ENCODE assay signal across 9 mouse cellular contexts in the genomic region with DNA sequence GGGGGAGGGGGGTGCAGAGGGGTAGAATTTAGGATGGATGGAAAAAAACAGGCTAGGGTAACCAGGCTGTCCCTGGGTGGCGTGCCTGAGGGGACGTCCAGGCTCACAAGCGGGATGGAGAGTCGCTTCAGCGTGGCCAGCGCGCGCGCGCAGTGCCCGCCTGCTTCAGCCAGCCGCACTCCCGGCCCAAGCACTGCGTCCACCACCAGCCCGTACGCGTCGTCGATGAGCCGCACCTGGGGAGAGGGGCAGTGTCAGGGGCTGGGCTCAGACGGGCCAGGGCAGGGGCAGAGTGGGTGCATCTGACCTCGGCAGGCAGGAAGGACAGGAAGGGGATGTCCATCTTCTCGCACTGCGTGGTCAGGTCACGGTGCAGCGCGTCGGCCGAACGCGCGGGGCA. TPM values are rescaled to one million over a fixed set of nuclear protein-coding genes. Genes with fewer than 3 reads are reported as not detected.
DNase-seq lines count a peak whose midpoint lies in the region; ATAC-seq lines count a peak whose summit lies in the region.
"Had no signal": no experiment of that assay in that cellular context is flagged by ENCODE, and none has a peak within 500 bp of the region (broad histone marks: within the 10 kb centered on the region; RNA-seq: fewer than 3 reads in every experiment).

No protein-coding gene starts in this region.

- H3K9me3 ChIP-seq in kidney, embryonic 14.5 days (ENCODE audit: control insufficient read depth, low read length) = no peaks in the 10 kb centered on the region
- no peaks in the 10 kb centered on the region for H3K9me3 ChIP-seq in embryonic facial prominence, embryonic 12.5 days
- no peaks in the 10 kb centered on the region for H3K9me3 ChIP-seq in hindbrain, embryonic 13.5 days
- no peaks in the 10 kb centered on the region for H3K9me3 ChIP-seq in midbrain, embryonic 14.5 days (ENCODE audit: control insufficient read depth, low read length)

- H3K36me3 ChIP-seq in kidney, embryonic 14.5 days (ENCODE audit: control insufficient read depth, insufficient read depth, low read length) = peaks cover 5% of the 10 kb centered on the region; the same call in 1 of the 2 replicates
- H3K36me3 ChIP-seq in embryonic facial prominence, embryonic 12.5 days = peaks cover 12% of the 10 kb centered on the region
- H3K36me3 ChIP-seq in hindbrain, embryonic 13.5 days = peaks cover 17% of the 10 kb centered on the region
- H3K36me3 ChIP-seq in midbrain, embryonic 14.5 days (ENCODE audit: control insufficient read depth, insufficient read depth, low read length) = peaks cover 12% of the 10 kb centered on the region; the same call in 1 of the 2 replicates

- H3K4me2 ChIP-seq in kidney, embryonic 14.5 days (replicated peaks; ENCODE audit: low read depth, low read length) = peak overlapping the region; percentile 38
- peak overlapping the region; percentile 32 for H3K4me2 ChIP-seq in embryonic facial prominence, embryonic 12.5 days (replicated peaks)
- H3K4me2 ChIP-seq in hindbrain, embryonic 13.5 days = peak overlapping the region; percentile 48
- peak overlapping the region; percentile 35 for H3K4me2 ChIP-seq in midbrain, embryonic 14.5 days (ENCODE audit: low read length)

- H3K27ac ChIP-seq in kidney, embryonic 14.5 days (ENCODE audit: low read depth, low read length) = no peak overlapping the region
- H3K27ac ChIP-seq in embryonic facial prominence, embryonic 12.5 days = no peak overlapping the region
- no peak overlapping the region for H3K27ac ChIP-seq in hindbrain, embryonic 13.5 days
- no peak overlapping the region for H3K27ac ChIP-seq in midbrain, embryonic 14.5 days (replicated peaks; ENCODE audit: low read depth, low read length)
- H3K27ac ChIP-seq: macrophage had no signal

- DNase-seq in kidney, adult 8-10 months = no peak
- DNase-seq in midbrain, embryonic 14.5 days = peak; percentile 54
- no peak for DNase-seq in right cerebral cortex, postnatal 14 days
- DNase-seq in embryo, embryonic 9.5 days (ENCODE audit: extremely low spot score) = no peak

- H3K4me1 ChIP-seq in kidney, embryonic 14.5 days (ENCODE audit: control insufficient read depth, insufficient read depth, low read length) = peaks cover 22% of the 10 kb centered on the region
- peaks cover 30% of the 10 kb centered on the region for H3K4me1 ChIP-seq in embryonic facial prominence, embryonic 12.5 days
- H3K4me1 ChIP-seq in hindbrain, embryonic 13.5 days (replicated peaks) = peaks cover 52% of the 10 kb centered on the region
- peaks cover 24% of the 10 kb centered on the region; the same call in 1 of the 2 replicates for H3K4me1 ChIP-seq in midbrain, embryonic 14.5 days (ENCODE audit: control insufficient read depth, insufficient read depth, low read length)

- peak overlapping the region; percentile 31 for H3K4me3 ChIP-seq in kidney, embryonic 14.5 days (ENCODE audit: low read length)
- H3K4me3 ChIP-seq in embryonic facial prominence, embryonic 12.5 days = peak overlapping the region; percentile 23
- peak overlapping the region; percentile 27 for H3K4me3 ChIP-seq in hindbrain, embryonic 13.5 days
- H3K4me3 ChIP-seq in midbrain, embryonic 14.5 days (replicated peaks; ENCODE audit: low read depth, low read length) = peak overlapping the region; percentile 22

- no peak overlapping the region for H3K9ac ChIP-seq in kidney, embryonic 14.5 days (ENCODE audit: low read depth, low read length)
- peak overlapping the region; percentile 7 for H3K9ac ChIP-seq in embryonic facial prominence, embryonic 12.5 days
- peak overlapping the region; percentile 46; the same call in 1 of the 2 replicates for H3K9ac ChIP-seq in hindbrain, embryonic 13.5 days
- no peak overlapping the region for H3K9ac ChIP-seq in midbrain, embryonic 14.5 days (replicated peaks; ENCODE audit: low read length)

- 0 out of 2 replicates have a peak, but pooled peaks have one; percentile 17 for ATAC-seq in kidney, embryonic 14.5 days (ENCODE audit: low FRiP score, low TSS enrichment)
- no peak for ATAC-seq in embryonic facial prominence, embryonic 12.5 days (ENCODE audit: insufficient number of reproducible peaks, insufficient read depth, low FRiP score, low TSS enrichment)
- no peak for ATAC-seq in hindbrain, embryonic 13.5 days (ENCODE audit: low FRiP score)
- ATAC-seq in midbrain, embryonic 14.5 days (ENCODE audit: low FRiP score, low TSS enrichment) = no peak
- no peak for ATAC-seq in frontal cortex, adult (ENCODE audit: low TSS enrichment)

- peaks cover 70% of the 10 kb centered on the region for H3K27me3 ChIP-seq in kidney, embryonic 14.5 days (ENCODE audit: control insufficient read depth, insufficient read depth, low read length)
- peaks cover 80% of the 10 kb centered on the region for H3K27me3 ChIP-seq in embryonic facial prominence, embryonic 12.5 days
- peaks cover 75% of the 10 kb centered on the region for H3K27me3 ChIP-seq in hindbrain, embryonic 13.5 days
- peaks cover 70% of the 10 kb centered on the region for H3K27me3 ChIP-seq in midbrain, embryonic 14.5 days (ENCODE audit: control insufficient read depth, insufficient read depth, low read length)

- 3% methylated on average over 32 of the region's 32 CpGs for WGBS in kidney, embryonic 14.5 days
- WGBS in embryonic facial prominence, embryonic 12.5 days = 3% methylated on average over 32 of the region's 32 CpGs
- WGBS in hindbrain, embryonic 13.5 days = 3% methylated on average over 32 of the region's 32 CpGs
- 4% methylated on average over 32 of the region's 32 CpGs for WGBS in midbrain, embryonic 14.5 days

RNA-seq across cellular contexts. Expression of a gene that starts 1.4 kb away (rescaled TPM):
- polyA plus RNA-seq in kidney, embryonic 14.5 days (2014; fragmentation: Nextera tagmentation; extraction: Ambion mirVana) = 0.58 and 0.77 TPM in 2 replicates
- polyA plus RNA-seq in embryonic facial prominence, embryonic 12.5 days (2016; fragmentation: Nextera tagmentation; extraction: Ambion mirVana) = 1.2 TPM in 2 replicates
- polyA plus RNA-seq in hindbrain, embryonic 13.5 days (2015; fragmentation: Nextera tagmentation; extraction: Ambion mirVana) = 3.5 and 3.6 TPM in 2 replicates
- polyA plus RNA-seq in midbrain, embryonic 14.5 days (2014; fragmentation: Nextera tagmentation; extraction: Ambion mirVana) = 3.1 and 4.6 TPM in 2 replicates
- polyA plus RNA-seq: macrophage had no signal

RNA-seq across cellular contexts. Expression of a gene that starts 13.1 kb away (rescaled TPM):
- 2.7 and 5.1 TPM in 2 replicates for polyA plus RNA-seq in kidney, embryonic 14.5 days (2014; fragmentation: Nextera tagmentation; extraction: Ambion mirVana)
- polyA plus RNA-seq in embryonic facial prominence, embryonic 12.5 days (2016; fragmentation: Nextera tagmentation; extraction: Ambion mirVana) = 4.1 and 5.1 TPM in 2 replicates
- 3.4 and 4.5 TPM in 2 replicates for polyA plus RNA-seq in hindbrain, embryonic 13.5 days (2015; fragmentation: Nextera tagmentation; extraction: Ambion mirVana)
- 5.1 TPM in 2 replicates for polyA plus RNA-seq in midbrain, embryonic 14.5 days (2014; fragmentation: Nextera tagmentation; extraction: Ambion mirVana)

RNA-seq across cellular contexts. Expression of a gene that starts 13.5 kb away (rescaled TPM):
- 192 and 272 TPM in 2 replicates for polyA plus RNA-seq in kidney, embryonic 14.5 days (2014; fragmentation: Nextera tagmentation; extraction: Ambion mirVana)
- polyA plus RNA-seq in embryonic facial prominence, embryonic 12.5 days (2016; fragmentation: Nextera tagmentation; extraction: Ambion mirVana) = 168 and 171 TPM in 2 replicates
- polyA plus RNA-seq in hindbrain, embryonic 13.5 days (2015; fragmentation: Nextera tagmentation; extraction: Ambion mirVana) = 187 and 198 TPM in 2 replicates
- polyA plus RNA-seq in midbrain, embryonic 14.5 days (2014; fragmentation: Nextera tagmentation; extraction: Ambion mirVana) = 170 and 211 TPM in 2 replicates

RNA-seq across cellular contexts. Expression of a gene that starts 13.6 kb away (rescaled TPM):
- 1.7 and 3.3 TPM in 2 replicates for polyA plus RNA-seq in kidney, embryonic 14.5 days (2014; fragmentation: Nextera tagmentation; extraction: Ambion mirVana)
- polyA plus RNA-seq in embryonic facial prominence, embryonic 12.5 days (2016; fragmentation: Nextera tagmentation; extraction: Ambion mirVana) = 4.8 and 4.9 TPM in 2 replicates
- 12.3 and 12.8 TPM in 2 replicates for polyA plus RNA-seq in hindbrain, embryonic 13.5 days (2015; fragmentation: Nextera tagmentation; extraction: Ambion mirVana)
- 8.4 and 11.9 TPM in 2 replicates for polyA plus RNA-seq in midbrain, embryonic 14.5 days (2014; fragmentation: Nextera tagmentation; extraction: Ambion mirVana)
- polyA plus RNA-seq: macrophage had no signal

RNA-seq across cellular contexts. Expression of a gene that starts 56.6 kb away (rescaled TPM):
- polyA plus RNA-seq in kidney, embryonic 14.5 days (2014; fragmentation: Nextera tagmentation; extraction: Ambion mirVana) = 9.6 and 9.7 TPM in 2 replicates
- 13.4 and 16.0 TPM in 2 replicates for polyA plus RNA-seq in embryonic facial prominence, embryonic 12.5 days (2016; fragmentation: Nextera tagmentation; extraction: Ambion mirVana)
- polyA plus RNA-seq in hindbrain, embryonic 13.5 days (2015; fragmentation: Nextera tagmentation; extraction: Ambion mirVana) = 62.9 and 69.2 TPM in 2 replicates
- polyA plus RNA-seq in midbrain, embryonic 14.5 days (2014; fragmentation: Nextera tagmentation; extraction: Ambion mirVana) = 62.3 and 78.2 TPM in 2 replicates

Comparison
In these comparisons a context has a peak if more than half of its experiments do, and no peak if none do; other contexts are left out.
1. H3K9ac ChIP-seq: peak in embryonic facial prominence, embryonic 12.5 days (single experiment) and hindbrain, embryonic 13.5 days (single experiment); none in kidney, embryonic 14.5 days (single experiment) and midbrain, embryonic 14.5 days (single experiment).
2. Peak in every context shown above with its lines, with median percentiles within 50 percentile points of each other: H3K4me2 ChIP-seq and H3K4me3 ChIP-seq.